Mouse (Mus musculus) ZHBTc4 (cell line): ENCODE measurements around the gene Alcam.

Experiments
- DNase-seq: peaks from one replicate; pipeline ENCODE4 v3.0.0-alpha.2; 2011; ENCODE audit warnings: low read depth, low spot score

The Alcam gene

DNA sequence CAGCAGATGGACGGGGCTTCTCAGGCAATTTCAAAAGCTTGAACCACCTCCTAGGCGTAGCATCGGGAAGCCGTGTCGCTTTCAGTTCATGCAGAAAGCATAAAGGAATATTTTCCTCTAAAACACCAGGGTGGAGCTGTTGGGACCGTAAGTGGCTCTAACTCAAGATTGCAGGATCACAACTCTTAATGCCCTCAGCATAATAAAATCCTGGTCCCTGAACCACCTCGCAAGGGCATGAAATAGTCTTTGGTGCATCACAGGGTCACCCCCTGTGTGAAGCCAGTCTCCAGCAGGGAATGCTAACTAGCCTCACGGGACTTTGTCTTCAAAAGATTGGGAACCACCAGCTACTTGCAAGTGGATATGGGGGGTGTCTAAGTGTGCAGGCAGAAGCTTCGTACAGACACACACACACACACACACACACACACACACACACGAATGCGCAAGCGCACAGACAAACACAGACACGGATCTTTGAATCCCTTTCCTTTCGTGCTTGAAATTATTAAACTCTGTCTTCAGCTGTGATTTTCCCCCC is at the start of gene Alcam:
Gene Alcam, minus strand, starts transcription at position 104 of the 544 bp plus-strand sequence.
- DNase-seq: no peak

DNA sequence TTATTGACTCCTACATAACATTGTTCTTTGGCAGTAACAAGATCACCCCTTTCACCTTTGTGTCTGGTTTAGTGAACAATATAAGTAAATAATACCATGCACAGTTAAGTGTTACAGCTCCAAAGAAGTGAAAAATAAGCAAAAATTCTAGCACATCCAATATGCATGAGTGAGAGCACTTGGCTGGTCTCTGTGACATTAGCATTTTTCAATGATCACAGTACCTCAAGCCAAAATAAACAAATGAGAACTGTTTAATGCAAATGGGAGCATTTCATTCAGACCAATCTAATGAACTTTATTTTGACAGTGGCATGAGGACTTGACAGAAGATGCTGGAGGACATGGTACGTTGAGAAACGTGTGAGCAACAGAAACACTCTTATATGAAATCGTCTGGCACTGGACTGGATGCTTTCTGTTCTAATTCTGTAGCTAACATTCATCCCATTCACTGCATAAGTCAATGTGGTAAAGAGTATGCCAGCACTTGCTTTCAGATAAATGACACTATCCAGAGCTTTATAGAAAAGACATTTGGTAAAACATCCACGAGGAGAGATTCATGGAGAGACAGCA is 45.0 kb upstream of the Alcam start:
- DNase-seq: no peak

DNA sequence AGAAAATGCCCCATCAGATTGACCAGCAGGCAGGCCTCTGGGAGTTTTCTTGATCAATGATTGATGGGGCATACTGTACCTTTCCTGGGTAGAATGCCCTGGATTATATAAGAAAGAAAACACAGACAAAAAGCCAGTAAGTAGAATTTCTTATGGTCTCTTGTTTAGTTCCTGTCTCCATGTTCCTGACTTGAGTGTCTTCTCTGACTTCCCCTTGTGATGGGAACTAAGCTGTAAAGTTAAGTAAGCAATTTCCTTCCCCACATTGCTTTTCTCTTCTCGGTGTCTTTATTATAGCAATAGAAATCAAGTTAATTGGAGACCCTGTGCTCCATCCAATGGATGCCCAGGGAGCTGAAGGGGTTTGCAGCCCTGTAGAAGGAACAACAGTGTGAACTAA is 36.7 kb upstream of the Alcam start:
- no peak for DNase-seq

GRCm38 (mm10) chr16:52474235-52474634 is 20.4 kb upstream of the Alcam start:
- no peak for DNase-seq

- DNase-seq: no peak
These were observed 19.2 kb upstream of the Alcam start for GRCm38 (mm10) chr16:52473089-52473488.

DNA sequence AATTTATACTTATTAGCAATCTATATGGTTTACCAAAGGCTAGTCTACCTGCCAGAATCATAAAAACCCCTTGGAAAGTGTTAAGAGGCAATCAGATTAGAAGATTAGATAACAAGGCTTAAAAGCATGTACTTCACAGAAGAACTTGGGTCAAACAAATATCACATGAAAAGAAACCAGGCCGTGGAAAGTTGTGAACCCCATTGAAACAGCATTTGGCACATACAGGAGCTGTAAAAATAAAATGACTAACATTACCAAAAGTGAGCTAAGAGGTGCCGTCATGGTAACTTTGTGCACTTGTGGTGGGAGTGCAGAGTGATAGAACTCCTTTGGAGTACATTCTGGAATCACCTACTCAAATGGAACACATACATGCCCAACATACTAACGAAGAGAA is 18.8 kb upstream of the Alcam start:
- no peak for DNase-seq

- DNase-seq: no peak
These were observed 18.2 kb upstream of the Alcam start for GRCm38 (mm10) chr16:52472059-52472458.

DNA sequence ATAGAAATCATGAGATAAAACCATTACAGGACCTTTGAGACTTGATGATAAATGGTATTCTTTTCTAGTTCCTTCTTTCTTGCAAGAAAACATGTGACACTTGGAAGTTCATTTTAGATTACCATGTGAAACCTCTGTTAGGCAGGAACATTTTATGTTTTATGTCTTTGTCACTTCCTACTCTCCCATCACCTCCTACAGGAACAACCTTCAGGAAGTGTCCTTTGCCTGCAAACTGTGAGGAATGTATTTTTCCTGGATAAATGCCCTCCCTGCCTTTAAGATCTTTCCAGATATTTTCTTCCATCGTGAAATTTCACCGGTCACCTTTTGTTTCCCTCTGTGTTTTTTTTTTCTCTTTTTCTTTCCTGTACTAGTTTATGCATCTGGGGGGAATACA is 17.0 kb upstream of the Alcam start:
- no peak for DNase-seq

DNA sequence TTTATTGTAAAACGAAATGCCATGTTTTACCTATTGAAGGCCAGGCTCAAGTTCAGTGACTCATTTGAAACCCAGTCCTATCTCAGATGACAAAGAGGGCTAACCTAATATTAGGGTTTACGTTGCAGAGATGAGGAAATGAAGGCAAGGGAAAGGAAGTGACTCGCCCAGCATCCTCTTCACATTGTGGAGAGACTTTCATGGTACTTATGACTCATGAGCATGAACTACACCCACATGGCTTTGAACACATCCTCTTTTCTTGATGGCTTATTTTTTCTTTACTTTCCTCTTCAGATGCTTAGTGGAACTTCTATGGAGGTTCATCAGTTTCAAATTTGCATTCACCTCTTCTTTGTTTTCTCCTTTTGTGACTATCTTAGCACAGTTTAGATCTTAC is 16.4 kb upstream of the Alcam start:
- DNase-seq: no peak

GRCm38 (mm10) chr16:52468426-52468825 is 14.6 kb upstream of the Alcam start:
- no peak for DNase-seq

DNA sequence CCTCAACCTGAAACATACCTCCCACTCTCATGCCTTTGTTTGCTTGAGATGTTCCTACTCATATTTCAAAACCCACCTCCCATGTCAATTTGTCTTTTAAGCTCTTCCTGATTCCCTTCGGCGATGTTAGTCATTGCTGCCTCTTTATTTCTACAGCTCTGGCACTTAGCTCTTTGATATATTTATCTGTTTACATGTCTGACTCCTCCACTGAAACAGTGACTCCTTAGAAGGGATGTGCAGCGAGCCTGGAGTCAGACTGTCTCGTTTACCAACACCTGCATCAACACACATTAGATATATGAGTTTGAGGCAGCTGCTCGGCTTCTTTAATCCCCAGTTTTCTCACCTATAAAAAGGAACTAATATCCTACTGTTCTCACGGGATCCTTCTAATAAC is 12.9 kb upstream of the Alcam start:
- no peak for DNase-seq

DNA sequence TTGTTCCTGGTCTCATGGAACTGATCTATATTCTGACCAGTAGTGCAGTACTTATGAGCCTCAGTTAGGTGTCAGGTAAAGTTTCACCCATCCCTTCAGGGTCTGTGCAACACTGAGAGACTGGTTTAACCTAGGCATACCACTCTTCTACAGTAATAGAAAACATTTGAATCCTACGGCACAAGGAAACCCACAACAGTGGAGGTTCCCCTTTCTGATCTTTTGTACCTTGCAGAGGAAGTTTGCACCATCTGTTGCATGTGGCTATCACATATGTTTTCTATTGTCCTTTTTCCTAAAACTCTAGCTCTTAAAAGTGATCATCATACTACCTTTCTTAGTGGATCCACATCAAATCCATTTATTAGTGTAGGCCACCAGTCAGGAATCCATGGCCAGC is 10.7 kb upstream of the Alcam start:
- no peak for DNase-seq

DNA sequence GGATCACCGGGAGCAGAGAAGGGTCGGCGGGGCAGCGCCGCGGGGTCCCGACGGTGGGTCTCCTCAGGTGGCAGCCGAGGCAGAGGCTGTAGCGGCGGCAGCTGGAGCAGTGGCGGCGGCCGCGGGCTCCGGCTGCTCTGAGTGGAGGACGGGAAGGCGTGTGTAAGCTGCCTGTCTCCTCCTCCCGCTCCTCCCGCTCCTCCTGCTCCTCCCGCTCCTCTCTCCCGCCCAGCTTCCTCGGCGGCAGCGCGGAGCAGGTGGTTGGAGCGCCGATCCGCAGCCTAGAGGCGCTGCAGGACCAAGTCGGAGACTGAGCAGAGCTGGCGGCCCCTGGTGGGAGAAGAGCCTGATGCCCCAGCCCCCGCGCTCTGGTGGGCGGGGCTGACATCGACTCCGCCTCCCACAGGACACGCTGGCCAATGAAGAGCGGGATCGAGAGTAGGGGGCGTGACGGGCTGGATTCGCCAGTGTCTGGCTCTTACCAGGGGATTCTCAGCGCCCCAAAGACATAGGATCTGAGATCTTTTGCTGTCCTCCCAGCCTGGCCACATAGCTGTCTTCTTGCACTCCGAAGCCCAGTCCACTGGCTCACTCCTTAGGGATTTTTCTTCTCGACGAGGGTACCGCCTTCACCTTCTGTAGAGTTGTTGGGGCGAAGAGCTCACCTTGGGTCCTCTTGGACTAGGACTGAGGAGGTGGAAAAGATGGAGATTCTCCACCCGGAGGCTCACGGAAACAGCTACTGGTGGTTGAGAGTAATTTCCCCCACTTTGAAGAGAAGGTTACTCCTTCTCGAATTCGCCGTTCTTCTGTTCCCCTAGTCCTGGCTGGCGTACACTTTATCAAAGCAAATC is 785 bp downstream of the Alcam start:
- peak; percentile 98 for DNase-seq

DNA sequence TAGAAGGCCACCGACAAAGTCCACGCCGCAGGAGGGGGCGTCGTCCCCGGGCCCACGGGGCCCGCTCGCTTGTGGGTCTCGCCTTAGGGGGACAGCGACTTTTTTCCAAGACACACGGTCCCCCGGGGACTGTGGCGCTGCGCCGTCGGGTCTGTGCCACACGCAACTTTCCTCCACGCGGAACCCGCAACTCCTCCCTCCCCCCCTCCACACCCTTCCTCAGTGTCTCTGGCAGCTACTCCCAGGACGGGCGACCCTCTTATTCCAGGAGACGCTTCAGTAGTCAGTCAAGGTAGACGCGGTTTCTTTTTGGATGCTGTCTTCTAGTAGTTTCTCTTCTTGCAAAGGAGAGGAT is 1.4 kb downstream of the Alcam start:
- DNase-seq: no peak

GRCm38 (mm10) chr16:52451786-52452476 is 1.9 kb downstream of the Alcam start:
- DNase-seq: peak; percentile 36

GRCm38 (mm10) chr16:52451101-52451785 is 2.6 kb downstream of the Alcam start:
- DNase-seq: peak; percentile 17

DNA sequence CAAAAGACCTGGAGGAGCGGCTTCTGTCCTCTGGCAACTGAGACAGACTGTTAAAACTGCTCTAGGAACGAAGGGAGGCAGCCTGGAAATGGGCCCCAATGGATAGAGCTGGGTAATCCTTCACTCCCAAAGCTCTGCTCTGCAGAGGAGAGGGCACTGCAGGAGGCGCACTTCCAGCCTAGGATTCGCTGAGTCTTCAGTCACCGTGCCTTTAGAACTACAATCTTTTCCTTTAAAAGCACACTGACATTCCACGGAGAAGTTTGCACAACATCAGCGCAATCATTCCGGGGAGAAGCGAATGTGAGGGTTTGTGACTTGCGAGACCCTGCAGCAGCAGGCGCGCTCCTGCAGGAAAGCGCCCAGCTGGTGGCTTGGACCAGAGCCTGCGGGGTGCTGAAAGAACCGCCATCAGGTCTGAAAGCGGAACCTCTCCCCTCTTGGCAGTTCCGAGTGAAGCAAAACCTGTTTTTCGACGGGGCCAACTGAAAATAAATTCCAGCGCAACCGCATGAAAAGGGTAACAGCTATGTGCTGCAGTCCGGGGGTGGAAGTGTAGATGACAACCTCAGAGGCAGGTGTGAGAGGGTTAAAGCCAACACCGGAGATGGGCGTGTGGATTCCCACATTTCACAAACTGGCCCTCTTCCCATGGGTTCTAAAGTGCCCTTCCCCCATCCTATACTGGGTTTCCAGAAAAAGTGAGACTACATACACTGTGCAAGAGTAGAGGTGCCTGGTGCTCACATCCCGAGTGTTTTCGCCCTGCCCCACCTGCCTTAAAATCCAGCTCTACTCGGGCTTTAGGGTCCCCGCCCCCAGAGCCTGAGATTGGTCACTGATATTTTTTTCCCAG is 3.4 kb downstream of the Alcam start:
- DNase-seq: peak; percentile 42

GRCm38 (mm10) chr16:52449889-52450244 is 4.0 kb downstream of the Alcam start:
- peak; percentile 1 for DNase-seq

DNA sequence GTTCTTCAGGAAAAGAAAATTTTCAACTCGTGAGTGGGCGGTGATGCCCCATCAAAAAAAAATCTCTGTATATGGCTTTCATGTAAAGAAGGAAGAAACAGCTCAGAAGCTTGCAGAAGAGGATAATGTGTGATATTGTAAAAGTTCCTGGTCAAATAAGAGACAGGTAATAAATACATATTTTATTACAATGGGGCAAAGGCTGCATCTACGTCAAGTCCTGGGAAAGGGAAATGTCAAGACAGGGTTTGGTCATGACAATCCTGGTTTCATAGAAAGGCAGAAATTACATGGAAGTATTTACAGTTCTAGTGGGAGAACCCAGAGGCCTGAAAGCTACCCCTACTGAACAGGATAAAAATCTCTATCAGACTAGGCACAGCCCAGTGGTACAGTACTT is 7.9 kb downstream of the Alcam start:
- DNase-seq: no peak

GRCm38 (mm10) chr16:52443635-52444505 is 10.0 kb downstream of the Alcam start:
- peak; percentile 12 for DNase-seq
